Mouse (Mus musculus) heart, embryonic 13.5 days (tissue): ENCODE measurements around the gene Eipr1. TPM values are rescaled to one million over a fixed set of nuclear protein-coding genes. Genes with fewer than 3 reads are reported as not detected.

Experiments
- ATAC-seq: fragments of 200-750 bp; cut with Nextera tagmentation; 2 replicates; pipeline ENCODE4 v1.8.0; 2017; ENCODE audit warnings: moderate TSS enrichment; ENCODE audit not compliant: insufficient number of reproducible peaks, low FRiP score, low TSS enrichment; ENCODE audit errors: extremely low read depth
- H3K27ac ChIP-seq: fragments of 300-500 bp; sonication (generic); replicated peaks from 2 replicates; pipeline ENCODE4 v1.5.1; 2015; ENCODE audit warnings: moderate library complexity, mild to moderate bottlenecking, inconsistent platforms
- H3K27me3 ChIP-seq: fragments of 300-500 bp; sonication (generic); replicated peaks from 2 replicates; pipeline ENCODE4 v1.6.1; 2015; ENCODE audit warnings: mild to moderate bottlenecking, inconsistent platforms
- H3K36me3 ChIP-seq: fragments of 300-500 bp; sonication (generic); 2 replicates; pipeline ENCODE4 v1.6.1; 2015; ENCODE audit warnings: mild to moderate bottlenecking, inconsistent platforms
- H3K4me1 ChIP-seq: fragments of 300-500 bp; sonication (generic); 2 replicates; pipeline ENCODE4 v1.6.1; 2015; ENCODE audit warnings: inconsistent platforms
- H3K4me2 ChIP-seq: fragments of 300-500 bp; sonication (generic); 2 replicates; pipeline ENCODE4 v1.6.1; 2015; ENCODE audit warnings: inconsistent platforms, mild to moderate bottlenecking, moderate library complexity
- H3K4me3 ChIP-seq: fragments of 300-500 bp; sonication (generic); 2 replicates; pipeline ENCODE4 v1.5.1; 2015; ENCODE audit warnings: moderate library complexity, mild to moderate bottlenecking, inconsistent platforms
- H3K9ac ChIP-seq: fragments of 300-500 bp; sonication (generic); 2 replicates; pipeline ENCODE4 v1.6.1; 2015; ENCODE audit warnings: inconsistent platforms, mild to moderate bottlenecking, moderate library complexity
- H3K9me3 ChIP-seq: fragments of 300-500 bp; sonication (generic); 2 replicates; pipeline ENCODE4 v1.6.1; 2016; ENCODE audit warnings: inconsistent platforms
- WGBS: fragments of 180-500 bp; shearing (Covaris S2); methylation state at CpG from one replicate; pipeline ENCODE4 v1.1.7; 2015; ENCODE audit warnings: mixed read lengths; 5-methylcytosine and 5-hydroxymethylcytosine counted together
- polyA plus RNA-seq: library from polyadenylated mRNA; unstranded; fragments of >200 nt; fragmentation: Nextera tagmentation; extraction: Ambion mirVana; gene quantifications from 2 replicates; pipeline ENCODE4 v1.2.1, GENCODE M21; 2015

Gene Eipr1
- polyA plus RNA-seq, 1 experiment from 2014 or later: 20.5 TPM

DNA sequence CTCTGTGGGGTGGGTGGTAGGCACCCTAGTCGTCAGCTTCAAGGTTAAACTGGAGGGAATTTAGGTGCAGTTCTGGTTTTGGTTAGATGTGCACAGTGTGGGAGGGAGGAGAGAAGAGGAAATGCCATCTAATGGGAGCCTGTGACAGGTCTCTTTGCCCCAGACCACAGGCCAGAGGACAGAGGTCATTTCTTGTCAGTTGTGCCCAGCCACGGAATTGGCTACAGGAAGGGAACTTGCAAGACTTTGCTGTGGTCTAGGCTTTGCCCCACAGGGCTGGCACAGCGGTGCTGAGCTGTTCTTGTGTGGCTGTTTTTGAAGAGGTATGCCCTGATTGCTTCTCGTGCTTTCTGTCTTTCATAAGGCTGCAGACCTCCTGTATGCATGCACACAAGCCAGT, 48.8 kb downstream of the Eipr1 start:
- Histone ChIP-seq H3K4me2 (no peak overlapping the region), H3K9ac (no peak overlapping the region), H3K4me1 (peaks cover 33% of the 10 kb centered on the region), H3K9me3 (peaks cover 7% of the 10 kb centered on the region), H3K27ac (no peak overlapping the region), H3K4me3 (no peak overlapping the region), H3K27me3 (no peaks in the 10 kb centered on the region), H3K36me3 (no peaks in the 10 kb centered on the region)
- WGBS: 61% methylated on average over 4 of the region's 4 CpGs
- no peak for ATAC-seq

DNA sequence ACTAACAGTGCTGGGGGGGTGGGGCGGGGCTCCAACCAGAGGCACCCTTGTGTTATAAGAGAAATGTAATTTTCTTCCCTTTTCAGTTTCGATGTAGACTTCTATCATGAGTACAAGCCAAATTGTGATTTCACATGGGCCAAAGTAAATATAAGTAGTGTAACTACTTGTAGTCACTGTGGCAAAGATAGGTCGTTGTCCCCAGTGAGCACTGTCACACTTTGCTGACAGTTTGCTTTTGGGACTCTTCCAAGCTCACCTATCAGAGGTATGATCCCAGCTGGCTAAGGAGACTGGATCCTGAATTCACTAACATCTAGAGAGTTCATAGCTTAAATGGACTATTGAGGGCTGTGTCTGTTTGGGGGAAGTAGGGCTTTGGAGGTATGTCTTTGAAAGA, 49.3 kb downstream of the Eipr1 start:
- WGBS: 76% methylated on average over 3 of the region's 3 CpGs
- H3K4me3 ChIP-seq: no peak overlapping the region
- H3K27ac ChIP-seq: no peak overlapping the region
- H3K4me2 ChIP-seq: no peak overlapping the region
- ATAC-seq: no peak
- H3K27me3 ChIP-seq: no peaks in the 10 kb centered on the region
- H3K9ac ChIP-seq: no peak overlapping the region
- H3K36me3 ChIP-seq: no peaks in the 10 kb centered on the region
- H3K4me1 ChIP-seq: peaks cover 34% of the 10 kb centered on the region
- H3K9me3 ChIP-seq: peaks cover 7% of the 10 kb centered on the region

DNA sequence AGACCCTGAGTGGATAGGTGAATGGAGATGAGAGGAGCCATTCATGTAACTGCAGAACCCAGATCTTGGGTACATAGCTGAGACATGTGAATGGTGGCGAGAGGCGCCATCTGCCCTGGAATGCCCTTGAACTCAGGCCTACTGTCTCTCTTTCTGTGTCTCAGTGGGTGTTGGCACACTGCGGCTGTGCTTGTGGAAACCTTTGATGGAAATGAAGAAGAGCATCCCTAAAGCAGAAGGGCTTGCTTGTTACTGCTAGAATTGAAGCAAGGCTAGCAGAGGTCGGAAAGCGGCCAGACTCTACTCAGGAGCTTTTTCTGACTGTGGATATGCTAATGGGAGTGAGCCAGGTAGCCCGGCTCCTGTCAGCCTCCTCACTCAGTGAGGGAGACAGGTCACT, 50.1 kb downstream of the Eipr1 start:
- Histone ChIP-seq H3K4me3 (no peak overlapping the region), H3K4me1 (peaks cover 42% of the 10 kb centered on the region), H3K36me3 (no peaks in the 10 kb centered on the region), H3K9me3 (peaks cover 7% of the 10 kb centered on the region), H3K9ac (no peak overlapping the region), H3K27me3 (no peaks in the 10 kb centered on the region), H3K4me2 (no peak overlapping the region), H3K27ac (no peak overlapping the region)
- 87% methylated on average over 6 of the region's 6 CpGs for WGBS
- no peak for ATAC-seq

DNA sequence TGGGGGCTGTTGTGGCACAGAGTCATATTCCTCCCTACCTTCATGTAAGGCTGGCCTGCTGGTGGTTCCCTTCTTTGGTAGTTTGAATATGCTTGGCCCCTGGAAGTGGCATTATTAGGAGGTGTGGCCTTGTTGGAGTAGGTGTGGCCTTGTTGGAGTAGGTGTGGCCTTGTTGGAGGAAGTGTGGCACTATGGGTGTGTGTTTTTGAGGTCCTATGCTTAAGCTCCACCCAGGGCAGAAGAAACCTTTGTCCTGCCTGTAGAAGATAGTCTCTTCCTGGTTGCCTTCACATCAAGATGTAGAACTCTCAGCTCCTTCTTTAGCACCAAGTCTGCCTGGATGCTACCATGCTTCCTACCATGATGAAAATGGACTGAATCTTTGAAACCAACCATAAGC, 51.4 kb downstream of the Eipr1 start:
- H3K9ac ChIP-seq: no peak overlapping the region
- no peaks in the 10 kb centered on the region for H3K36me3 ChIP-seq
- no peak overlapping the region; the same call in 1 of the 2 replicates for H3K27ac ChIP-seq
- no peak overlapping the region for H3K4me2 ChIP-seq
- peaks cover 4% of the 10 kb centered on the region for H3K9me3 ChIP-seq
- H3K27me3 ChIP-seq: no peaks in the 10 kb centered on the region
- H3K4me1 ChIP-seq: peaks cover 50% of the 10 kb centered on the region
- no peak for ATAC-seq
- H3K4me3 ChIP-seq: no peak overlapping the region

DNA sequence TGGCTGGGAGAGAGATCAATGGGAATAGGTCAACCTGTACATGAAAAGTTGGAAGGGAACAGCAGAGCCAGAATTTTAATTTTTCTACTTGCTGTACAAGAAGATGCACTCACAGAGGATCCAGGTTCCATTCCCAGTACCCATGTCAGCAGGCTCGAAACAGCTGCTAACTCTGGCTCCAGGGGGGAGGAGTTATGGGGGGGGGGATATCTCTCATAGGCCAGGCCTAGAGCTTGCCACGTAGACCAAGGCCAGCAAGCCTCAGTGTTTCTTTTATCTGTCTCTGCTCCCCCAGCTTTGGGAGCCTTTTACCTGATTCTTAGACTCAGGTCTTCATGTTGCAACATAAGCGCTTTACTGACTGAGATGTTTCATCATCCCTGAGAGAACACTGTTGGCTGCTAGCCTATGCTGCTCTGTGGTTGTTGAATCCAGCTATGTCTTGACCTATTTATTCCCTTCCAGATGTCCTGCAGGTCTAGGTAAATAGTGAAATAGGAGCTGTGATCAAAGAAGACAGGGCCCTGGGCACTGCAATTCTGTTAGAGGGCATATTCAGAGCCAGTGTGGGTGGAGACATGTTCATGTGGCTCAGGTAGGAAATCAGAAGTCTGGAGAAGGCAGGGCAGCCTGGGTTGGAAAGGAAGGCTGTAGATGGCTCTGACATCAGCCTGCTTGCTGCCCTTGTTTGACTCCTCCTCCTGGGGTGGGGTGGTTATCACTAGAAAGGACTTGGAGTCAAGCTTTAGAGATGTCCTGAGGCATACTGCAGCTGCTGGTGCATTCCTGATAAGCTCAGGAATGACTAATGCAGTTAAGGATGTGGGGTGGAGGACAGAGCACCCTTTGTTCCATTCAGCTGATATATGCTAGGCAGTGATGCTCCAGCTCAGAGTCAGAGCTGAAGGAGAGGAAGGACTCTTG, 53.2 kb downstream of the Eipr1 start:
- H3K4me2 ChIP-seq: peak overlapping the region; percentile 29; the same call in 1 of the 2 replicates
- no peaks in the 10 kb centered on the region for H3K27me3 ChIP-seq
- no peaks in the 10 kb centered on the region for H3K9me3 ChIP-seq
- peak overlapping the region; percentile 75 for H3K27ac ChIP-seq
- H3K4me3 ChIP-seq: no peak overlapping the region
- peak; percentile 82 for ATAC-seq
- H3K9ac ChIP-seq: no peak overlapping the region
- 44% methylated on average over 3 of the region's 3 CpGs for WGBS
- no peaks in the 10 kb centered on the region for H3K36me3 ChIP-seq
- H3K4me1 ChIP-seq: peaks cover 58% of the 10 kb centered on the region

DNA sequence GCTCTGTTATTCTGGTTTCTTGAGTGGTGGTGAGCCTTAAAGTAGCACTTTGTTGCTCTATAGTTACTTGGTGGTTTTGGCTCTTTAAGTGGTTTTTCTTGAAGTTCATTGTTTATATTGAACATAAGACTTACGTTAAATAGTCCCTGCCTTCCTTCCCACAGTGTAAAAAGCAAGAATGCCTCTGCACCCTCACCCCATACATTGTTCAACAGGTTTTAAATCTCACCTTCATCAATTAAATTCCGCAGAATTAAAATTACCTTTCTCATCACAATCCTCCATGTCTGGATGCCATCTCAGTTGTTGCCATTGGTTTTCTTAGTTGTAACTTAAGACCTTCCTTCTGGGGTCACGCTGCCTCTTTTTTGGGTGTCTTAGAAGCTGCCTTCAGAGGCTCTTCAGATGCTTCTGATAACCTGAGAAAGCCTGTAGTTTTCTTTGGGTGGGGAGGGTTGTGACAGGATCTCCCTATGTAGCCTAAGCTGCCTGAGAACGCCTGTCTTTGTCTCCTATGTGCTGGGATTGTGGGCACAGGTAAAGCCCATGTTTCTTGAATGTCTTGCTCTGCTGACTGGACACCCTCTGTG, 57.3 kb downstream of the Eipr1 start:
- no peaks in the 10 kb centered on the region for H3K9me3 ChIP-seq
- no peaks in the 10 kb centered on the region for H3K36me3 ChIP-seq
- H3K9ac ChIP-seq: peak overlapping the region; percentile 7; the same call in 1 of the 2 replicates
- H3K27me3 ChIP-seq: no peaks in the 10 kb centered on the region
- peak overlapping the region; percentile 45; the same call in 1 of the 2 replicates for H3K4me2 ChIP-seq
- H3K27ac ChIP-seq: peak overlapping the region; percentile 61
- 79% methylated on average over 4 of the region's 4 CpGs for WGBS
- no peak for ATAC-seq
- H3K4me1 ChIP-seq: peaks cover 49% of the 10 kb centered on the region
- no peak overlapping the region for H3K4me3 ChIP-seq

DNA sequence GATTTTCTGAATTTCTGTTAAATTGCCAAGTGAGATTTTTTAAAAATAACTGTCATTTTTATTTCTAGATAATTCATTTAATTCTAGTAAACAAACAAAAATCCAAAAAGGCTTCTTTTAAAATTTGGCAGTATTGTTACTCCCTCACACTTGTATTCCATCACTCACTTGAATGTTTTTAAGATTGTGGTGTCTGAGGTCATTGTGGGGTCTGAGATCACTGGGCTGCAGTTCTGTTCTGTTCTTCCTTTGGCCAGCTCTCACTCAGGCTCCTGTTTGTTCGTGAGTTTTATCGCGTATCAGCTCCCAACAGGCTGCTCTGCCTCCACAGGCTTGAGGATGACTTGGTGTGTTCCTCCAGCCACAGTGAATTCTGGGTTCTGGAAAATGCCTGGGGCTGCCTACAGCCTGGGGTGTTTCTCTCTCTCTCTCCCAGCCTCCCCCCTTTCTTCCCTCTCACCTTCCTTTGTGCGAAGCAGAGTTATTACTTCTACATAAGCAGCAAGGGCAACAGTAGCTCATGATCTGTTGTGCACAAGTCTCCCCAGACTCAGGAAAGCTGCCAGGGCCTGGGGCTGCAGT, 58.2 kb downstream of the Eipr1 start:
- ATAC-seq: no peak
- Histone ChIP-seq H3K27ac (peak overlapping the region; percentile 84), H3K4me1 (peaks cover 39% of the 10 kb centered on the region), H3K9me3 (no peaks in the 10 kb centered on the region), H3K9ac (peak overlapping the region; percentile 47), H3K4me2 (peak overlapping the region; percentile 45), H3K4me3 (no peak overlapping the region; the same call in 1 of the 2 replicates), H3K36me3 (no peaks in the 10 kb centered on the region), H3K27me3 (no peaks in the 10 kb centered on the region)
- WGBS: 29% methylated on average over 4 of the region's 4 CpGs

DNA sequence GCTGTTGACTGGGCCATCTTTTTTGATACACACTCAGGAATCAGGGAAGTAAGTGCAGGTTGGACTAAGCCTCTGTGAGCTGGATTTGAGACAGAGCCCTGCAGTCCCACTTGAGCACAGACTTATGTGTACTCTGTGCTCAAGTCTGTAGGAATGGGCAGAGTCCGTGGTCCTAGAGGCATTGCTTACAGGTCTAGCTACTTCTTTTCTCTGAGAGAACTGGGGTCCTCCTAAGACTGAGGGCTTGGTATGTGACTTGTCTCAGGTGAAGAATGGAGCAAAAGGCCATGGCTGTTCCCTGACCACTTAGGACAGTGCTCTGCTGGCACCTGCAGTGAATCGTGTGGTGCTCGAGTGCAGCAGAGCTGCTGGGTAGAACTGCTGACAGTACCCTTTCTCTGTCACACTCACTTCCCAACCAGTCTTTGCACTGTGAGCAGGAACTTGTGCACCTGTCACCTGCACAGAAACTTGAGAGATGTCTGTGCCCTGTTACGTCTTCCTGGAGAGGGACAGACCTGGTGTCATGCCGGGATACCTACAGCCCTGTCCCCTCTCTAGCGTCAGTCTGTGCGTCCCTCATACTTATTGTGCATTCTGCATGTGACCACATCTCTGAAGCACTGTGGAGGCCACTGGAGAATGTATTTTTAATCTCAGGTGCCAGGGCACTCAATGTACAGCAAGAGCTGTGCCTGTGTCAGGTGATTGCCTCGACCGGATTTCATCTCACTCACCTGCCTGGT, 65.3 kb downstream of the Eipr1 start:
- H3K36me3 ChIP-seq: no peaks in the 10 kb centered on the region
- no peak overlapping the region for H3K9ac ChIP-seq
- H3K27ac ChIP-seq: peak overlapping the region; percentile 51; the same call in 1 of the 2 replicates
- 29% methylated on average over 9 of the region's 9 CpGs for WGBS
- no peaks in the 10 kb centered on the region for H3K27me3 ChIP-seq
- H3K4me2 ChIP-seq: peak overlapping the region; percentile 24
- no peak overlapping the region for H3K4me3 ChIP-seq
- no peaks in the 10 kb centered on the region for H3K9me3 ChIP-seq
- H3K4me1 ChIP-seq: peaks cover 19% of the 10 kb centered on the region
- ATAC-seq: no peak

DNA sequence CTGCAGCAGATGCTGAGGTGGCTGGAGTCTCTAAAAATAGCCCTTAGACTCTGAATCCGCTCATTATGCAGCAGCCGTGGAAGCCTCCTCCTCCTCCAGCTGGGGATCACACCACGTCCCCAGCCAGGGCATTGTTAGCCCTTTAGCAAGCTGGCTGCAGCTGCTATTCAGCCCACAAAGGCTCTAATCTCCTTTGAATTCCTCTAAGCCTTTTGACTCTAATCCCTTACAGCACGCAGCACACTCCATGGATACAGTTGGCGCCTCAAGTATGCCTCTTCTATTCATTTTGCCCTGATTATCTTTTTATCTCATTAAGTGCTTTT, 65.8 kb downstream of the Eipr1 start:
- no peak for ATAC-seq
- H3K27ac ChIP-seq: peak overlapping the region; percentile 51; the same call in 1 of the 2 replicates
- H3K36me3 ChIP-seq: no peaks in the 10 kb centered on the region
- H3K4me2 ChIP-seq: peak overlapping the region; percentile 24
- no peak overlapping the region for H3K9ac ChIP-seq
- WGBS: 15% methylated on average over 5 of the region's 5 CpGs
- H3K9me3 ChIP-seq: no peaks in the 10 kb centered on the region
- H3K4me3 ChIP-seq: no peak overlapping the region
- peaks cover 19% of the 10 kb centered on the region for H3K4me1 ChIP-seq
- H3K27me3 ChIP-seq: no peaks in the 10 kb centered on the region

DNA sequence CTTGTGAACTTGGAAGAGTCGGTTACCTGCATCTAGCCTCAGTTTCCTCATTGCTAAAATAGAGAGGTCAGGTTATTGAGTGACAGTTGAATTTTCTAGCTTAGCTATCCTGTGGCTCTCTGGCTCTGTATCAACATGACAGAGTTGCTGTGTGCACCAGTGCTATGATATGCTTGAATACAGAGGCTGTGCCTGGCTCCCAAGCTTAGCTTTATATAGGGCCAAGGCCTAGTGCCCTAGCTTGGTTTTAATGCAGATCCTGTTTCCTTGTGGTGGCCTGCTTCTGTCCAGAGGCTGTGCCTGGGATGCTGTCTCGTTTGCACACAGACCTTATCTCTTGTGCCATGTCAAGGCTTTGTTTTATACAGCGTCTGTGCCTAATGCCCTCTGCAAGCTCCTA, 66.3 kb downstream of the Eipr1 start:
- WGBS: 26% methylated on average over 3 of the region's 3 CpGs
- Histone ChIP-seq H3K9ac (no peak overlapping the region), H3K4me3 (no peak overlapping the region), H3K4me1 (peaks cover 19% of the 10 kb centered on the region), H3K9me3 (no peaks in the 10 kb centered on the region), H3K27me3 (no peaks in the 10 kb centered on the region), H3K27ac (0 out of 2 replicates have a peak overlapping the region, but pooled peaks have one; percentile 0), H3K36me3 (no peaks in the 10 kb centered on the region), H3K4me2 (0 out of 2 replicates have a peak overlapping the region, but pooled peaks have one; percentile 24)
- ATAC-seq: no peak

DNA sequence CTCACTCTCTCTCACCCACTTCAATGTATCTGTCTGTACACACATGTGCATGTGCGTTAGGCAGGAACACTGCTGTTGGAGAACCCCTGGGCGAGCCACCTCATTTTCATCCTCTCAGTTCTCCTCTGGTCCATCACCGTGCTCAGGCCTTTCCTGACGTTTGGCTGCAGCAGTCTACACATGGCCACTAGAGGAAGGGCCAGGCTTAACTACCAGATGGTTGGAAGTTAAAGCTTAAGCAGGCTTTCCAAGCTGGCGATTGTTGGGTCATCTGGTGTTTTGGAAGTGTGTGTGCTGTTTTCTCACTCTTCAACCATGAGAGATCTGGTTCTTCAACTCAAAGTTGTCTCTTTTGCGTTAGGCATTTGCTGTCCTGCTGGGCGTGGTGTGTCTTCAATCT, 71.9 kb downstream of the Eipr1 start:
- 88% methylated on average over 7 of the region's 7 CpGs for WGBS
- no peak for ATAC-seq
- Histone ChIP-seq H3K4me1 (no peaks in the 10 kb centered on the region), H3K9me3 (no peaks in the 10 kb centered on the region), H3K36me3 (no peaks in the 10 kb centered on the region; the same call in 1 of the 2 replicates), H3K27ac (no peak overlapping the region), H3K27me3 (no peaks in the 10 kb centered on the region), H3K9ac (no peak overlapping the region), H3K4me2 (no peak overlapping the region), H3K4me3 (no peak overlapping the region)
